In genomic region chr17:84115957-84116339, GRCm38 (mm10) we compare ENCODE assay signal across 11 mouse cellular contexts.
DNase-seq lines count a peak whose midpoint lies in the region; ATAC-seq and TF ChIP-seq lines count a peak whose summit lies in the region.
"Had no signal": no experiment of that assay in that cellular context is flagged by ENCODE, and none has a peak within 500 bp of the region (broad histone marks: within the 10 kb centered on the region; RNA-seq: fewer than 3 reads in every experiment).

No protein-coding gene starts in this region.

- no peaks in the 10 kb centered on the region for H3K9me3 ChIP-seq in heart, embryonic 10.5 days
- H3K9me3 ChIP-seq in embryonic facial prominence, embryonic 13.5 days, result no peaks in the 10 kb centered on the region
- no peaks in the 10 kb centered on the region for H3K9me3 ChIP-seq in stomach, embryonic 15.5 days
- H3K9me3 ChIP-seq in kidney, embryonic 15.5 days (replicated peaks), result no peaks in the 10 kb centered on the region

- H3K36me3 ChIP-seq in heart, embryonic 10.5 days, result no peaks in the 10 kb centered on the region
- H3K36me3 ChIP-seq in spleen, adult 2 months (ENCODE audit: control insufficient read depth, insufficient read depth, low read length), result no peaks in the 10 kb centered on the region
- H3K36me3 ChIP-seq in embryonic facial prominence, embryonic 13.5 days, result no peaks in the 10 kb centered on the region
- H3K36me3 ChIP-seq in stomach, embryonic 15.5 days, result no peaks in the 10 kb centered on the region
- H3K36me3 ChIP-seq in kidney, embryonic 15.5 days, result no peaks in the 10 kb centered on the region

- H3K9ac ChIP-seq in embryonic facial prominence, embryonic 13.5 days, result no peak overlapping the region
- H3K9ac ChIP-seq in stomach, embryonic 15.5 days, result no peak overlapping the region
- H3K9ac ChIP-seq in kidney, embryonic 15.5 days, result no peak overlapping the region

- H3K27me3 ChIP-seq in heart, embryonic 10.5 days (ENCODE audit: insufficient read depth, poor library complexity, severe bottlenecking), result 0 out of 2 replicates have a peak, but pooled peaks cover 8% of the 10 kb centered on the region
- H3K27me3 ChIP-seq in spleen, adult 2 months (ENCODE audit: control insufficient read depth, insufficient read depth, low read length), result no peaks in the 10 kb centered on the region
- H3K27me3 ChIP-seq in embryonic facial prominence, embryonic 13.5 days, result no peaks in the 10 kb centered on the region
- H3K27me3 ChIP-seq in stomach, embryonic 15.5 days (replicated peaks), result no peaks in the 10 kb centered on the region
- H3K27me3 ChIP-seq in kidney, embryonic 15.5 days, result no peaks in the 10 kb centered on the region
- H3K27me3 ChIP-seq: CH12.LX had no signal

- TF ChIP-seq POLR2A in spleen, adult 2 months (IDR thresholded peaks at IDR 0.05; ENCODE audit: low read depth, low read length), result no peak

- WGBS in heart, embryonic 10.5 days, result 77% methylated on average over 3 of the region's 3 CpGs
- WGBS in spleen, adult 2 months, result 28% methylated on average over 3 of the region's 3 CpGs
- WGBS in embryonic facial prominence, embryonic 13.5 days, result 59% methylated on average over 3 of the region's 3 CpGs
- 55% methylated on average over 3 of the region's 3 CpGs for WGBS in stomach, embryonic 15.5 days
- 72% methylated on average over 3 of the region's 3 CpGs for WGBS in kidney, embryonic 15.5 days

- H3K27ac ChIP-seq in heart, embryonic 10.5 days, result no peak overlapping the region
- H3K27ac ChIP-seq in spleen, adult 2 months (ENCODE audit: insufficient read depth, low read length), result peak overlapping the region; percentile 97
- peak overlapping the region; percentile 4; the same call in 1 of the 2 replicates for H3K27ac ChIP-seq in embryonic facial prominence, embryonic 13.5 days
- 0 out of 2 replicates have a peak overlapping the region, but pooled peaks have one; percentile 3 for H3K27ac ChIP-seq in stomach, embryonic 15.5 days
- no peak overlapping the region for H3K27ac ChIP-seq in kidney, embryonic 15.5 days
- H3K27ac ChIP-seq: kidney, postnatal 0 days had no signal

- H3K4me3 ChIP-seq in heart, embryonic 10.5 days, result no peak overlapping the region
- no peak overlapping the region for H3K4me3 ChIP-seq in spleen, adult 2 months (ENCODE audit: extremely low read depth, insufficient read depth, insufficient read length)
- no peak overlapping the region for H3K4me3 ChIP-seq in embryonic facial prominence, embryonic 13.5 days
- H3K4me3 ChIP-seq in stomach, embryonic 15.5 days (replicated peaks), result no peak overlapping the region
- no peak overlapping the region for H3K4me3 ChIP-seq in kidney, embryonic 15.5 days (replicated peaks)

- DNase-seq in heart, postnatal 4 days, result peak; percentile 45
- no peak for DNase-seq in heart, embryonic 10.5 days (ENCODE audit: low spot score)
- no peak for DNase-seq in spleen, adult 2 months (ENCODE audit: low read depth in 1 of 2, low spot score in 2 of 2)
- no peak for DNase-seq in spleen, adult 18-20 months
- no peak for DNase-seq in ovary, postnatal 10 days (ENCODE audit: low spot score)
- DNase-seq: cerebellum, adult 9-11 months had no signal

- no peak for TF ChIP-seq CTCF in spleen, adult 2 months (IDR thresholded peaks at IDR 0.05; ENCODE audit: extremely low read depth, insufficient read depth, insufficient read length, insufficient replicate concordance)

- H3K4me2 ChIP-seq in embryonic facial prominence, embryonic 13.5 days, result no peak overlapping the region
- H3K4me2 ChIP-seq in stomach, embryonic 15.5 days, result no peak overlapping the region
- H3K4me2 ChIP-seq in kidney, embryonic 15.5 days, result no peak overlapping the region

- ATAC-seq in embryonic facial prominence, embryonic 13.5 days (ENCODE audit: insufficient number of reproducible peaks, insufficient read depth, low FRiP score, low TSS enrichment, low read depth), result no peak
- ATAC-seq in stomach, embryonic 15.5 days (ENCODE audit: insufficient read depth, low FRiP score, low read depth), result no peak
- no peak for ATAC-seq in kidney, embryonic 15.5 days (replicated peaks; ENCODE audit: low FRiP score)

- peaks cover 47% of the 10 kb centered on the region for H3K4me1 ChIP-seq in heart, embryonic 10.5 days
- peaks cover 62% of the 10 kb centered on the region for H3K4me1 ChIP-seq in spleen, adult 2 months (ENCODE audit: control insufficient read depth, insufficient read depth, insufficient read length)
- peaks cover 48% of the 10 kb centered on the region for H3K4me1 ChIP-seq in embryonic facial prominence, embryonic 13.5 days
- H3K4me1 ChIP-seq in stomach, embryonic 15.5 days, result peaks cover 46% of the 10 kb centered on the region
- peaks cover 35% of the 10 kb centered on the region for H3K4me1 ChIP-seq in kidney, embryonic 15.5 days

Comparison
In these comparisons a context has a peak if more than half of its experiments do, and no peak if none do; other contexts are left out.
1. H3K27ac ChIP-seq: peak in spleen, adult 2 months (single experiment), embryonic facial prominence, embryonic 13.5 days (single experiment) and stomach, embryonic 15.5 days (single experiment); none in heart, embryonic 10.5 days (single experiment) and kidney, embryonic 15.5 days (single experiment).